Mouse (Mus musculus) liver, postnatal 0 days (tissue): ENCODE data around the gene Tex48.
A peak's percentile ranks its signal among the peaks of the same experiment; 100 is the strongest.

ENCODE experiments used
- CTCF ChIP-seq: sonication (generic); IDR thresholded peaks from 2 replicates; pipeline ENCODE4 v1.5.1; 2016; ENCODE audit warnings: antibody characterized with exemption, low read depth
- EP300 ChIP-seq: IDR thresholded peaks from 2 replicates; pipeline ENCODE4 v1.6.1; 2016; ENCODE audit warnings: antibody characterized with exemption, low read depth, mild to moderate bottlenecking

- TF ChIP-seq CTCF (peak; percentile 36), EP300 (no peak)
Observed at GRCm38 (mm10) chr4:63558407-63559081, 63.7 kb downstream of the Tex48 start, which contains the start of gene Tmem268.
